In the genomic region with DNA sequence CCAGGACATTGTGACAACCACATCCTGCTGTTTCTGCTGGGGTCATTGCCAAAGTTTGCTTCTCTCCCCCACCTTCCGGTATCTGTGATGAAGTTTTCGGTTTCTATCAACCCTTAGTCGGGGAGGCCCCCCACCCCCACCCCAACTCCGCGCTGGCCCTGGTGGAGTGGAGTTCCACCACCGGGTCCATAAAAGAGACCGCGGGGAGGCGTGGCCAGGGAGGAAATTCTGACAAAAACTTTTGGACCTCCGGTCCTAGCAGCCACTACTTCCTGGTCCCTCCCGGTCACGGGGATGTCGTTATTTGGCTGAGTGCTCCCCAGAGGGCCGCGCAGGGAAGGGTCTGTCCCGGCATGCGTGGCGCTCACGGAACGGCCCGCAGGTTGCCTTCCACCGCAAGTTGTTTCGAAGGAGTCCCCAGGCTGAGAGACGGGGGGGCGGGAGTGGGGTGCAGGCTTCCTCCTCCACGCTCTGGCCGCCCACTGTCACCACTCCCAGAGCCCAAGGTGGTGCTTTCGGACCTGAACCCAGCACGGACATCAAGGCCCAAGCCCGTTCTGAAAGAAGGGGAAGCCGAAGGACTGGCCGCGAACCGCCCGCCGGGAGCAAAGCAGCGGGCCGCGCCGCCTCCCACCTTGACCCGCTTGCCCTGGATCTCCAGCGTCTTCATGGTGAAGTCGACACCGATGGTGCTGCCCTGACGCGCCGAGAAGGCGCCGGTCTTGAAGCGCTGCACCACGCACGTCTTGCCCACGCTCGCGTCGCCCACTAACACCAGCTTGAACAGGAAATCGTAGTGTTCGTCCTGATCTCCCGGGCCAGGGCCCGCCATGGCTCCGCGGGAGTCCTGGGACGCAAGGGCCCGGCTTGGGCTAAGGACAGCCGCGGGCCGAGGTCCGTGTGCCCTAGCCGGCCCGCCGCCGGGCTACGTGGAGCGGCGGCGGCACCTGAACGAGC, we compare ENCODE assay signal across 8 mouse cellular contexts. TPM values are rescaled to one million over a fixed set of nuclear protein-coding genes. Genes with fewer than 3 reads are reported as not detected.
DNase-seq lines count a peak whose midpoint lies in the region; ATAC-seq and TF ChIP-seq lines count a peak whose summit lies in the region.

No protein-coding gene starts in this region.

- DNase-seq in brain, embryonic 14.5 days (ENCODE audit: low read depth) = peak; percentile 68
- peak; percentile 33 to 42 for DNase-seq in frontal cortex, postnatal 10 days (ENCODE audit: low spot score in 2 of 2)
- no peak for DNase-seq in hindbrain, embryonic 11.5 days (ENCODE audit: low spot score)
- DNase-seq in layer of hippocampus, postnatal 25 days (ENCODE audit: extremely low spot score in 1 of 2, low spot score in 1 of 2) = peak; percentile 25 to 30
- DNase-seq in lung, postnatal 25 days (ENCODE audit: low spot score) = peak; percentile 78
- peak; percentile 49 for DNase-seq in retina, embryonic 14.5 days (ENCODE audit: low spot score)
- DNase-seq in thymus, postnatal 25 days = peak; percentile 60

- no peak for TF ChIP-seq CTCF in E14TG2a.4 (conservative IDR thresholded peaks at IDR 0.05; ENCODE audit: low read length)
- no peak for TF ChIP-seq CTCF in brain, embryonic 14.5 days (IDR thresholded peaks at IDR 0.05; ENCODE audit: borderline replicate concordance, extremely low read depth, insufficient read depth, insufficient read length)

- peak overlapping the region; percentile 76 for H3K9ac ChIP-seq in hindbrain, embryonic 11.5 days (ENCODE audit: low read depth, low read length)

- peak overlapping the region; percentile 90 for H3K4me3 ChIP-seq in E14TG2a.4 (replicated peaks; ENCODE audit: low read length)
- peak overlapping the region; percentile 71 for H3K4me3 ChIP-seq in hindbrain, embryonic 11.5 days (ENCODE audit: low read depth, low read length)

- H3K27ac ChIP-seq in hindbrain, embryonic 11.5 days (ENCODE audit: low read depth, low read length) = no peak overlapping the region

- no peaks in the 10 kb centered on the region for H3K9me3 ChIP-seq in E14TG2a.4 (ENCODE audit: low read length)
- no peaks in the 10 kb centered on the region for H3K9me3 ChIP-seq in hindbrain, embryonic 11.5 days (ENCODE audit: control insufficient read depth, low read length)

- TF ChIP-seq POLR2A in brain, embryonic 14.5 days (IDR thresholded peaks at IDR 0.05; ENCODE audit: borderline replicate concordance, extremely low read depth, insufficient read depth, insufficient read length, poor library complexity, severe bottlenecking) = no peak

- peaks cover 25% of the 10 kb centered on the region for H3K4me1 ChIP-seq in E14TG2a.4 (replicated peaks; ENCODE audit: low read depth, low read length)
- H3K4me1 ChIP-seq in hindbrain, embryonic 11.5 days (replicated peaks; ENCODE audit: control insufficient read depth, insufficient read depth, low read length) = no peaks in the 10 kb centered on the region; the same call in 1 of the 2 replicates

- H3K36me3 ChIP-seq in E14TG2a.4 (ENCODE audit: insufficient read depth, low read length) = peaks cover 30% of the 10 kb centered on the region
- H3K36me3 ChIP-seq in hindbrain, embryonic 11.5 days (ENCODE audit: control insufficient read depth, insufficient read depth, low read length) = no peaks in the 10 kb centered on the region

- ATAC-seq in hindbrain, embryonic 11.5 days (ENCODE audit: low FRiP score) = peak; percentile 18

- peak overlapping the region; percentile 90 for H3K4me2 ChIP-seq in hindbrain, embryonic 11.5 days (replicated peaks; ENCODE audit: low read depth, low read length)

- under 1% methylated on average over 77 of the region's 77 CpGs for WGBS in hindbrain, embryonic 11.5 days

- peaks cover 23% of the 10 kb centered on the region for H3K27me3 ChIP-seq in E14TG2a.4 (ENCODE audit: insufficient read depth, low read length)
- 0 out of 2 replicates have a peak, but pooled peaks cover 2% of the 10 kb centered on the region for H3K27me3 ChIP-seq in hindbrain, embryonic 11.5 days (ENCODE audit: control insufficient read depth, insufficient read depth, low read length)

RNA-seq across cellular contexts. Expression of gene Rab43, which starts 1.0 kb away (rescaled TPM):
- polyA plus RNA-seq in brain, embryonic 14.5 days (2012; rRNA removed) = 13.4 and 14.3 TPM in 2 replicates
- 5.0 and 6.8 TPM in 2 replicates for polyA plus RNA-seq in hindbrain, embryonic 11.5 days (2014; fragmentation: Nextera tagmentation; extraction: Ambion mirVana)
- 10 to 100 TPM; 15.4 to 18.3 TPM for total RNA-seq in layer of hippocampus, postnatal 25 days (2021)

RNA-seq across cellular contexts. Expression of gene Gm45140, which starts 24.6 kb away (rescaled TPM):
- polyA plus RNA-seq in brain, embryonic 14.5 days (2012; rRNA removed) = 5.9 and 6.8 TPM in 2 replicates
- polyA plus RNA-seq in hindbrain, embryonic 11.5 days (2014; fragmentation: Nextera tagmentation; extraction: Ambion mirVana) = 3.2 and 3.8 TPM in 2 replicates
- 1 to 10 TPM; 1.0 to 2.3 TPM for total RNA-seq in layer of hippocampus, postnatal 25 days (2021)

RNA-seq across cellular contexts. Expression of gene Isy1, which starts 27.6 kb away (rescaled TPM):
- polyA plus RNA-seq in brain, embryonic 14.5 days (2012; rRNA removed) = 31.3 and 38.3 TPM in 2 replicates
- polyA plus RNA-seq in hindbrain, embryonic 11.5 days (2014; fragmentation: Nextera tagmentation; extraction: Ambion mirVana) = 57.7 and 61.7 TPM in 2 replicates
- total RNA-seq in layer of hippocampus, postnatal 25 days (2021) = 10 to 100 TPM; 30.9 to 32.3 TPM

RNA-seq across cellular contexts. Expression of gene Gp9, which starts 33.1 kb away (rescaled TPM):
- polyA plus RNA-seq in brain, embryonic 14.5 days (2012; rRNA removed) = 0.50 and 1.3 TPM in 2 replicates
- polyA plus RNA-seq in hindbrain, embryonic 11.5 days (2014; fragmentation: Nextera tagmentation; extraction: Ambion mirVana) = 1.4 and 2.2 TPM in 2 replicates
- total RNA-seq in layer of hippocampus, postnatal 25 days (2021) = under 1 TPM; 0.42 to 0.74 TPM

RNA-seq across cellular contexts. Expression of gene Cnbp, which starts 39.9 kb away (rescaled TPM):
- 264 and 299 TPM in 2 replicates for polyA plus RNA-seq in brain, embryonic 14.5 days (2012; rRNA removed)
- polyA plus RNA-seq in hindbrain, embryonic 11.5 days (2014; fragmentation: Nextera tagmentation; extraction: Ambion mirVana) = 1,125 and 1,154 TPM in 2 replicates
- 100 to 1,000 TPM; 246 to 257 TPM for total RNA-seq in layer of hippocampus, postnatal 25 days (2021)
